Mouse (Mus musculus): ENCODE measurements at regions not wholly inside any gene's neighbourhood (a gene's known extent, or its start where the extent isn't known, plus 50 kb on each side); places are given as distances from the start of the nearest gene placed in this dataset.

GRCm38 (mm10) chr16:95776610-95777363, 74.9 kb downstream of the Ets2 start:
- no peak for DNase-seq (ENCODE audit: low read depth in 1 of 2, low spot score in 2 of 2)

- no peak for DNase-seq (ENCODE audit: low read depth in 1 of 2, low spot score in 2 of 2)
These were observed 74.1 kb downstream of the Ets2 start for GRCm38 (mm10) chr16:95776010-95776409.

- no peak for DNase-seq (ENCODE audit: low read depth in 1 of 2, low spot score in 2 of 2)
These were observed 73.5 kb downstream of the Ets2 start for GRCm38 (mm10) chr16:95775361-95775760.

GRCm38 (mm10) chr16:95773151-95773550, 71.3 kb downstream of the Ets2 start:
- no peak for DNase-seq (ENCODE audit: low read depth in 1 of 2, low spot score in 2 of 2)
